Mouse (Mus musculus) right cerebral cortex, postnatal 14 days (tissue): ENCODE data around the gene Acad8.

ENCODE experiments used
- DNase-seq: peaks from one replicate; pipeline ENCODE4 v3.0.0; 2022

The Acad8 gene

DNA sequence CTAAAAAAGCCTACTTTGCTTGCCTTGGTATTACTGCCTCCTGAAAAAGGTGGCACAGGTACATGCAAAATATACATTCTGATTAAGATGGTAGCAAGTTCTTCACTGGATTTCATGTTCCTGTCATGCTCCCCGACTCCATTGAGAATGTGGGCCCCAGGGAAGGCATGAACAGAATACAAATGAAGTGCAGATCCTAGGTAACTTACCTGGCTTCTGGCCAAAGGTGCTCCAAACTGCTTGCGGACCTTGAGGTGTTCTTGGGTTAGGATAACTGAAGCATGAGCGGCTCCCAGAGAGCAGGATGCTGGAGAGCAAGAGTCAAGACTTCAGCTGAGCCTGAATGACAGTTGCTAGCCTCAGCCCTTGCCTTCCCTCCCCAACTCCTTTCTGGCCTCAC is 20.6 kb downstream of the Acad8 start:
- no peak for DNase-seq

DNA sequence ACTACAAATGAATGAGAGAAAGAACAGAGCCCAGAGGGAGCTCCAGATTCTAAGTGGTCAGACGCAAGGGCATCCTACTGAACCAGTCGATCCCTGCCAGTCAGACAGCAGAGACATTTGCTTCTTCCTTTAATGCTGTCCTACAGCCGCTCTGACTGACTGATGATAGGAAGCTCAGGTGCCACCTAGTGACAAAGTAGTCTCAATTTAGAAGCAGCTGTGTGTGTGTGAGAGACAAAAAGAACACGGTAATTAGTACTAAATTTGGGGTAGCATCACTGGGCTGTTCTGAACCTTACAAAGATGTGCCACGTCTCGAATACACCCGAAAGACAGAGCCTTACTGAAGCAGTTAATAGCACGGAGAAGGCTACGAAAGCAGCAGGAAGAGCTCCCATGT is 21.6 kb downstream of the Acad8 start:
- no peak for DNase-seq

DNA sequence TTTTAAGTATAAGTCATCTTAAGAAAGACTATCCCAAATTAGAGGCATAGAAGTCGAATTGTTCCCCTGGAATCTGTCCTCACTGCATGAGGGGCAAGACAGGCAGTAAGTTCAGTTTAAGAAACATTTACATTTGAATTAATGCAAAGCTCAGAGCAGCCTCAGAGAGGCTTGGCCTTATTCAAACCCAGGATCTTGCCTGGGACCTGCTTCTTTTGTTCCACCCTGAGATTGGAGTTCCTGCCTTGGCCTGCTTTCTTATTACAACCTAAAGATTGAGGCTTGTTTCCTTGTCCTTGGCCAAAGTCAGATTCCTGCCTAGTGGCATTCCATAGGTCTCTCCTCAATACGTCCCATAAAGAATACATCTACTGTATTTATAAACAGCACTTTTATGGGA is 51.6 kb downstream of the Acad8 start:
- DNase-seq, result no peak

- no peak for DNase-seq
Measured at GRCm38 (mm10) chr9:26924146-26924545, 75.2 kb downstream of the Acad8 start.
